Mouse (Mus musculus): ENCODE results near the gene Gm49336. TPM values are rescaled to one million over a fixed set of nuclear protein-coding genes. Genes with fewer than 3 reads are reported as not detected.

The Gm49336 gene
- polyA plus RNA-seq, 1 experiment = 91.3 TPM

GRCm38 (mm10) chr14:60262316-60262715 is 11.0 kb upstream of the Gm49336 start:
- Histone ChIP-seq H3K9me3 (replicated peaks; ENCODE audit: control insufficient read depth, insufficient read depth, low read length, poor library complexity, severe bottlenecking) (no peaks in the 10 kb centered on the region), H3K27ac (ENCODE audit: insufficient read depth, low read length) (no peak overlapping the region), H3K9ac (ENCODE audit: low read depth, poor library complexity, severe bottlenecking) (no peak overlapping the region), H3K27me3 (ENCODE audit: control insufficient read depth, insufficient read depth, low read length, poor library complexity, severe bottlenecking) (no peaks in the 10 kb centered on the region), H3K4me3 (ENCODE audit: low read depth, low read length) (no peak overlapping the region), H3K4me1 (ENCODE audit: control insufficient read depth, insufficient read depth, low read length) (no peaks in the 10 kb centered on the region), H3K36me3 (ENCODE audit: control insufficient read depth, insufficient read depth, low read length, poor library complexity, severe bottlenecking) (no peaks in the 10 kb centered on the region)
- TF ChIP-seq EP300 (IDR thresholded peaks at IDR 0.05; ENCODE audit: insufficient read depth, low read depth, low read length) (no peak), CTCF (IDR thresholded peaks at IDR 0.05; ENCODE audit: low read depth, low read length) (no peak), POLR2A (IDR thresholded peaks at IDR 0.05; ENCODE audit: insufficient read depth, low read length) (no peak)

- H3K36me3 ChIP-seq (ENCODE audit: control insufficient read depth, insufficient read depth, low read length, poor library complexity, severe bottlenecking) = no peaks in the 10 kb centered on the region
- no peak overlapping the region for H3K9ac ChIP-seq (ENCODE audit: low read depth, poor library complexity, severe bottlenecking)
- no peaks in the 10 kb centered on the region for H3K9me3 ChIP-seq (replicated peaks; ENCODE audit: control insufficient read depth, insufficient read depth, low read length, poor library complexity, severe bottlenecking)
- no peaks in the 10 kb centered on the region for H3K4me1 ChIP-seq (ENCODE audit: control insufficient read depth, insufficient read depth, low read length)
- H3K4me3 ChIP-seq (ENCODE audit: low read depth, low read length) = no peak overlapping the region
- H3K27me3 ChIP-seq (ENCODE audit: control insufficient read depth, insufficient read depth, low read length, poor library complexity, severe bottlenecking) = no peaks in the 10 kb centered on the region
- no peak overlapping the region for H3K27ac ChIP-seq (ENCODE audit: insufficient read depth, low read length)
- TF ChIP-seq CTCF (IDR thresholded peaks at IDR 0.05; ENCODE audit: low read depth, low read length) (no peak), EP300 (IDR thresholded peaks at IDR 0.05; ENCODE audit: insufficient read depth, low read depth, low read length) (no peak), POLR2A (IDR thresholded peaks at IDR 0.05; ENCODE audit: insufficient read depth, low read length) (no peak)
These were observed 6.5 kb upstream of the Gm49336 start for GRCm38 (mm10) chr14:60257851-60258250.

- TF ChIP-seq POLR2A (IDR thresholded peaks at IDR 0.05; ENCODE audit: insufficient read depth, low read length) (no peak), EP300 (IDR thresholded peaks at IDR 0.05; ENCODE audit: insufficient read depth, low read depth, low read length) (no peak), CTCF (IDR thresholded peaks at IDR 0.05; ENCODE audit: low read depth, low read length) (no peak)
- no peaks in the 10 kb centered on the region for H3K27me3 ChIP-seq (ENCODE audit: control insufficient read depth, insufficient read depth, low read length, poor library complexity, severe bottlenecking)
- no peaks in the 10 kb centered on the region for H3K9me3 ChIP-seq (replicated peaks; ENCODE audit: control insufficient read depth, insufficient read depth, low read length, poor library complexity, severe bottlenecking)
- no peak overlapping the region for H3K4me3 ChIP-seq (ENCODE audit: low read depth, low read length)
- no peaks in the 10 kb centered on the region for H3K36me3 ChIP-seq (ENCODE audit: control insufficient read depth, insufficient read depth, low read length, poor library complexity, severe bottlenecking)
- no peaks in the 10 kb centered on the region for H3K4me1 ChIP-seq (ENCODE audit: control insufficient read depth, insufficient read depth, low read length)
- no peak overlapping the region for H3K27ac ChIP-seq (ENCODE audit: insufficient read depth, low read length)
- no peak overlapping the region for H3K9ac ChIP-seq (ENCODE audit: low read depth, poor library complexity, severe bottlenecking)
These were observed 5.8 kb upstream of the Gm49336 start for GRCm38 (mm10) chr14:60257101-60257500.

DNA sequence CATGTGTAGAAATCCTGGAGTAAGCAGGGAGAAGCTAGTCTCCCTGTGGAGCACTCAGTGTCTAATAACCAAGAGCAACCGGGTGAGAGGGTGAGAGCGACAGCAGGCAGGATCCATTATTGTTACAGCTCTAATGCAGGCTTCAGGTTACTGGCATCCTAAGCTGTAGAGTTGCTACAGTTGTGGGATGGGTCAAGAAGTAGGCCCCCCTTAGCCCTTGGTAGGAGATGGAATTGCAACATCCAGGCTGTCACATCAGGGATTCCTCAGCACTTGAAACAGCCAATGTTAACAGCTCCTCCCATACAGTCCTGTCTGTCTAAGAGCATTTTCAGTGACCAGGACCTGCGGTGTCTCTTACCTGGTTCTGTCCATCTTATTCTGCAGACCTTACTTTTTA is 5.0 kb upstream of the Gm49336 start:
- Histone ChIP-seq H3K27ac (ENCODE audit: insufficient read depth, low read length) (no peak overlapping the region), H3K9ac (ENCODE audit: low read depth, poor library complexity, severe bottlenecking) (no peak overlapping the region)

GRCm38 (mm10) chr14:60254774-60255173 is 3.5 kb upstream of the Gm49336 start:
- Histone ChIP-seq H3K4me1 (ENCODE audit: control insufficient read depth, insufficient read depth, low read length) (no peaks in the 10 kb centered on the region), H3K9ac (ENCODE audit: low read depth, poor library complexity, severe bottlenecking) (no peak overlapping the region), H3K27ac (ENCODE audit: insufficient read depth, low read length) (no peak overlapping the region), H3K9me3 (replicated peaks; ENCODE audit: control insufficient read depth, insufficient read depth, low read length, poor library complexity, severe bottlenecking) (no peaks in the 10 kb centered on the region), H3K27me3 (ENCODE audit: control insufficient read depth, insufficient read depth, low read length, poor library complexity, severe bottlenecking) (no peaks in the 10 kb centered on the region), H3K4me3 (ENCODE audit: low read depth, low read length) (no peak overlapping the region), H3K36me3 (ENCODE audit: control insufficient read depth, insufficient read depth, low read length, poor library complexity, severe bottlenecking) (no peaks in the 10 kb centered on the region)
- TF ChIP-seq CTCF (IDR thresholded peaks at IDR 0.05; ENCODE audit: low read depth, low read length) (no peak), EP300 (IDR thresholded peaks at IDR 0.05; ENCODE audit: insufficient read depth, low read depth, low read length) (no peak), POLR2A (IDR thresholded peaks at IDR 0.05; ENCODE audit: insufficient read depth, low read length) (no peak)

More for the DNA sequence above, 5.0 kb upstream of the Gm49336 start:
- H3K36me3 ChIP-seq (ENCODE audit: control insufficient read depth, insufficient read depth, low read length, poor library complexity, severe bottlenecking) = no peaks in the 10 kb centered on the region
- H3K4me1 ChIP-seq (ENCODE audit: control insufficient read depth, insufficient read depth, low read length) = no peaks in the 10 kb centered on the region
- TF ChIP-seq EP300 (IDR thresholded peaks at IDR 0.05; ENCODE audit: insufficient read depth, low read depth, low read length) = no peak
- no peak overlapping the region for H3K4me3 ChIP-seq (ENCODE audit: low read depth, low read length)
- no peaks in the 10 kb centered on the region for H3K27me3 ChIP-seq (ENCODE audit: control insufficient read depth, insufficient read depth, low read length, poor library complexity, severe bottlenecking)
- H3K9me3 ChIP-seq (replicated peaks; ENCODE audit: control insufficient read depth, insufficient read depth, low read length, poor library complexity, severe bottlenecking) = no peaks in the 10 kb centered on the region

DNA sequence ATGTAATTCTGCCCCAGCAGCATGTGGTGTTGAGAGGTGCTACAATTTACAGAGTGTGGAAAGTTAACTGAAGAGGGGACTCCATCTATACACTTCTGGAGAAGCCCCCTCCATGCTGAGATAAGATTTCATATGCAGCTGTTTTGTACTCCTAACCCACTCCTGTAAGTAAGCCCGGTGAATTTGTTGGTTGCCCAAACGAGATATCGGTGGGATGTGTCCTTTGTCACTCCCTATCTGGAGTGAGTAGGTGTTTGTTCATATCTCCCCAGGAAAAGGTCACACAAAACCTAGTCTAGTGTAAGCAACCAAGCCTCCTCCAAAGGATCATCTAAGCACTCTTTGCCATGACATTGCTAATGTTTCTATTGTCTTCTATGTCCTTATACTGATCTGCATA is 2.2 kb upstream of the Gm49336 start:
- no peak overlapping the region for H3K27ac ChIP-seq (ENCODE audit: insufficient read depth, low read length)
- H3K27me3 ChIP-seq (ENCODE audit: control insufficient read depth, insufficient read depth, low read length, poor library complexity, severe bottlenecking) = no peaks in the 10 kb centered on the region
- H3K4me1 ChIP-seq (ENCODE audit: control insufficient read depth, insufficient read depth, low read length) = no peaks in the 10 kb centered on the region
- TF ChIP-seq EP300 (IDR thresholded peaks at IDR 0.05; ENCODE audit: insufficient read depth, low read depth, low read length) (no peak), CTCF (IDR thresholded peaks at IDR 0.05; ENCODE audit: low read depth, low read length) (no peak), POLR2A (IDR thresholded peaks at IDR 0.05; ENCODE audit: insufficient read depth, low read length) (no peak)
- H3K36me3 ChIP-seq (ENCODE audit: control insufficient read depth, insufficient read depth, low read length, poor library complexity, severe bottlenecking) = no peaks in the 10 kb centered on the region
- no peak overlapping the region for H3K9ac ChIP-seq (ENCODE audit: low read depth, poor library complexity, severe bottlenecking)
- no peak overlapping the region for H3K4me3 ChIP-seq (ENCODE audit: low read depth, low read length)
- no peaks in the 10 kb centered on the region for H3K9me3 ChIP-seq (replicated peaks; ENCODE audit: control insufficient read depth, insufficient read depth, low read length, poor library complexity, severe bottlenecking)

All from ES-Bruce4 (cell line).